Comparison of ENCODE assay signal across 28 mouse cellular contexts in the genomic region with DNA sequence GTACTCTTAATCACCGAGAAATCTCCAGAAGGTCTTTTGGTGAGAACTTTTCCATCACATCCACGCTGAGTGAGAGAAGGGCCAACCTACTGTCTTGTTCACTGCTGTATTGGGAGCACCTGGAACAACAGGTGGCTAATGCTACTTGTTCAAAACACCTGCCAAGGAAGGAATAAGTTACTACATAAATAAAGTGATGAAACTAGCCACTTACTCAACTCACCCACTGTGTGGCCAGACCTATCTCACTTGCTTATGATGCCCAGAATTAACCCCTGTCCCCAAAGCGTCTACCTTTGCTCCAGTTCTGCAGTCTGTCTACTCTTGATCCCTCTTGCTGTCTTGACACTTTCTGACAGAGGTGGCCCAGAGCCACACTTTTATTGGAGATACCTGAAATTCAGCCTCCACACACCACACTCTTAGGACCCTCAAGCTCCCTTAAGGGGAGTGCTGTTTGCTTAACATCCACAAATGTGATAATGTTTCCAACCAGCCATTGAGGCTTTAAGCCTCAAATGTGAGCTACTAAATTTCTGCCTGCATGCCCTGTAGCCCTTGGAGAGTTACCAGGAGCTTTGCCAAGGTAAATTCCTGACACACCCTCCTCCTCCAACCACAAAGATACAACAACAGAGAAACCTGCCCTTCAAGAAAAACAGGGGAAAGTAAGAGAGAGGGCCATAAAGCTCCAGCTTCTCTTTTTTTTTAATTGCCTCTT. TPM values are rescaled to one million over a fixed set of nuclear protein-coding genes. Genes with fewer than 3 reads are reported as not detected.
DNase-seq lines count a peak whose midpoint lies in the region; ATAC-seq lines count a peak whose summit lies in the region.
"Had no signal": no experiment of that assay in that cellular context is flagged by ENCODE, and none has a peak within 500 bp of the region (broad histone marks: within the 10 kb centered on the region; RNA-seq: fewer than 3 reads in every experiment).

No protein-coding gene starts in this region.

- 73% methylated on average over 3 of the region's 3 CpGs for WGBS in embryonic facial prominence, embryonic 13.5 days
- WGBS in embryonic facial prominence, embryonic 10.5 days = 83% methylated on average over 3 of the region's 3 CpGs
- WGBS in forebrain, embryonic 10.5 days = 86% methylated on average over 3 of the region's 3 CpGs

- H3K9me3 ChIP-seq in embryonic facial prominence, embryonic 13.5 days = no peaks in the 10 kb centered on the region
- no peaks in the 10 kb centered on the region for H3K9me3 ChIP-seq in embryonic facial prominence, embryonic 10.5 days
- H3K9me3 ChIP-seq in forebrain, embryonic 10.5 days = no peaks in the 10 kb centered on the region; the same call in 1 of the 2 replicates
- H3K9me3 ChIP-seq: embryonic facial prominence, embryonic 12.5 days had no signal

- intact Hi-C loops in left cerebral cortex, postnatal 14 days (cut with DNase I) = no loop called here

- no peaks in the 10 kb centered on the region for H3K4me1 ChIP-seq in embryonic facial prominence, embryonic 13.5 days
- no peaks in the 10 kb centered on the region for H3K4me1 ChIP-seq in embryonic facial prominence, embryonic 10.5 days
- no peaks in the 10 kb centered on the region for H3K4me1 ChIP-seq in forebrain, embryonic 10.5 days
- H3K4me1 ChIP-seq: embryonic facial prominence, embryonic 12.5 days; liver, embryonic 12.5 days; midbrain, embryonic 12.5 days; neural tube, embryonic 12.5 days had no signal

- no peak overlapping the region for H3K4me2 ChIP-seq in embryonic facial prominence, embryonic 13.5 days
- H3K4me2 ChIP-seq: embryonic facial prominence, embryonic 12.5 days; liver, embryonic 12.5 days; midbrain, embryonic 12.5 days; neural tube, embryonic 12.5 days had no signal

- no peak overlapping the region for H3K27ac ChIP-seq in embryonic facial prominence, embryonic 13.5 days
- H3K27ac ChIP-seq in embryonic facial prominence, embryonic 10.5 days (replicated peaks) = no peak overlapping the region
- H3K27ac ChIP-seq in forebrain, embryonic 10.5 days = no peak overlapping the region
- H3K27ac ChIP-seq: embryonic facial prominence, embryonic 12.5 days; hindbrain, postnatal 0 days; left cerebral cortex, adult 2 months; liver, embryonic 12.5 days; midbrain, embryonic 12.5 days; neural tube, embryonic 12.5 days had no signal

- no peak for DNase-seq in embryonic facial prominence, embryonic 10.5 days (ENCODE audit: low spot score)
- DNase-seq in urinary bladder, postnatal 36 days (ENCODE audit: low spot score in 2 of 2) = peak; percentile 38 to 39
- no peak for DNase-seq in urinary bladder, postnatal 4 days (ENCODE audit: low spot score in 2 of 2)
- peak; percentile 76 for DNase-seq in lung, postnatal 36 days
- no peak for DNase-seq in testis, postnatal 10 days (ENCODE audit: low spot score)
- no peak for DNase-seq in left cerebral cortex, postnatal 14 days (ENCODE audit: low spot score in 2 of 2)
- no peak for DNase-seq in forebrain, embryonic 10.5 days (ENCODE audit: extremely low spot score, low spot score)
- DNase-seq: adrenal gland, adult 2 months; cerebellum, adult 8-10 months; heart, adult 18-20 months; heart, postnatal 4 days; kidney, adult 11 months; kidney, postnatal 25 days had no signal

- no peaks in the 10 kb centered on the region for H3K36me3 ChIP-seq in embryonic facial prominence, embryonic 13.5 days
- H3K36me3 ChIP-seq in embryonic facial prominence, embryonic 10.5 days (replicated peaks) = no peaks in the 10 kb centered on the region
- no peaks in the 10 kb centered on the region for H3K36me3 ChIP-seq in forebrain, embryonic 10.5 days (replicated peaks)
- H3K36me3 ChIP-seq: embryonic facial prominence, embryonic 12.5 days; liver, embryonic 12.5 days; midbrain, embryonic 12.5 days; neural tube, embryonic 12.5 days had no signal

- no peaks in the 10 kb centered on the region for H3K27me3 ChIP-seq in embryonic facial prominence, embryonic 13.5 days
- no peaks in the 10 kb centered on the region for H3K27me3 ChIP-seq in embryonic facial prominence, embryonic 10.5 days (replicated peaks; ENCODE audit: low read depth, poor library complexity, severe bottlenecking)
- H3K27me3 ChIP-seq in forebrain, embryonic 10.5 days (ENCODE audit: poor library complexity, severe bottlenecking) = no peaks in the 10 kb centered on the region
- H3K27me3 ChIP-seq: embryonic facial prominence, embryonic 12.5 days; liver, embryonic 12.5 days; midbrain, embryonic 12.5 days; neural tube, embryonic 12.5 days had no signal

- no peak overlapping the region for H3K4me3 ChIP-seq in embryonic facial prominence, embryonic 13.5 days
- no peak overlapping the region for H3K4me3 ChIP-seq in embryonic facial prominence, embryonic 10.5 days
- H3K4me3 ChIP-seq in forebrain, embryonic 10.5 days = no peak overlapping the region
- H3K4me3 ChIP-seq: embryonic facial prominence, embryonic 12.5 days; left cerebral cortex, adult 2 months; liver, embryonic 12.5 days; midbrain, embryonic 12.5 days; neural tube, embryonic 12.5 days had no signal

- peak; percentile 43; the same call in 1 of the 2 replicates for ATAC-seq in embryonic facial prominence, embryonic 13.5 days (ENCODE audit: insufficient number of reproducible peaks, insufficient read depth, low FRiP score, low TSS enrichment, low read depth)
- ATAC-seq: hindbrain, postnatal 0 days; liver, embryonic 12.5 days had no signal

- no peak overlapping the region for H3K9ac ChIP-seq in embryonic facial prominence, embryonic 13.5 days
- H3K9ac ChIP-seq: embryonic facial prominence, embryonic 12.5 days; liver, embryonic 12.5 days; midbrain, embryonic 12.5 days; neural tube, embryonic 12.5 days had no signal

RNA-seq across cellular contexts. Expression of a gene that starts 16.1 kb away (rescaled TPM):
- polyA plus RNA-seq in embryonic facial prominence, embryonic 13.5 days (2015; fragmentation: Nextera tagmentation; extraction: Ambion mirVana) = 0.10 TPM in 1 of 2 replicates, not detected in the other
- polyA plus RNA-seq in embryonic facial prominence, embryonic 10.5 days (2016; fragmentation: Nextera tagmentation; extraction: Ambion mirVana) = 0.05 TPM in 1 of 2 replicates, not detected in the other
- not detected for total RNA-seq in left cerebral cortex, postnatal 14 days (2021)
- 0.06 TPM in 1 of 2 replicates, not detected in the other for polyA plus RNA-seq in forebrain, embryonic 10.5 days (2016; fragmentation: Nextera tagmentation; extraction: Ambion mirVana)
- total RNA-seq: adrenal gland, adult 2 months; gastrocnemius, adult 8-10 months; heart, adult 18-20 months; heart, postnatal 4 days; hindbrain, postnatal 0 days; left cerebral cortex, adult 2 months; megakaryocyte progenitor cell, adult 5-6 weeks had no signal
- polyA plus RNA-seq: adrenal gland, adult 2 months; cortical plate, adult 2 months; forebrain, embryonic 11.5 days; heart, embryonic 14.5 days; limb, embryonic 11.5 days; liver, embryonic 12.5 days; small intestine, adult 2 months; urinary bladder, adult 2 months had no signal

RNA-seq across cellular contexts. Expression of a gene that starts 35.7 kb away (rescaled TPM):
- polyA plus RNA-seq in embryonic facial prominence, embryonic 13.5 days (2015; fragmentation: Nextera tagmentation; extraction: Ambion mirVana) = 0.84 and 1.8 TPM in 2 replicates
- polyA plus RNA-seq in embryonic facial prominence, embryonic 10.5 days (2016; fragmentation: Nextera tagmentation; extraction: Ambion mirVana) = not detected in 2 replicates
- total RNA-seq in left cerebral cortex, postnatal 14 days (2021) = not detected
- not detected in 2 replicates for polyA plus RNA-seq in forebrain, embryonic 10.5 days (2016; fragmentation: Nextera tagmentation; extraction: Ambion mirVana)
- total RNA-seq: adrenal gland, adult 2 months; gastrocnemius, adult 8-10 months; heart, adult 18-20 months; heart, postnatal 4 days; hindbrain, postnatal 0 days; left cerebral cortex, adult 2 months; megakaryocyte progenitor cell, adult 5-6 weeks had no signal
- polyA plus RNA-seq: adrenal gland, adult 2 months; cortical plate, adult 2 months; embryonic facial prominence, embryonic 12.5 days; forebrain, embryonic 11.5 days; heart, embryonic 14.5 days; limb, embryonic 11.5 days; liver, embryonic 12.5 days; midbrain, embryonic 12.5 days; neural tube, embryonic 12.5 days; small intestine, adult 2 months; urinary bladder, adult 2 months had no signal

Comparison
In these comparisons a context has a peak if more than half of its experiments do, and no peak if none do; other contexts are left out.
1. DNase-seq: peak in urinary bladder, postnatal 36 days (2 of 2) and lung, postnatal 36 days (single experiment); none in embryonic facial prominence, embryonic 10.5 days (single experiment), urinary bladder, postnatal 4 days (0 of 2), testis, postnatal 10 days (single experiment), left cerebral cortex, postnatal 14 days (0 of 2) and forebrain, embryonic 10.5 days (single experiment).